Mouse (Mus musculus): ENCODE results near the gene Panx1. TPM values are rescaled to one million over a fixed set of nuclear protein-coding genes. Genes with fewer than 3 reads are reported as not detected.

Gene Panx1
- 16.8 and 20.5 TPM in 2 replicates for polyA plus RNA-seq (2015; fragmentation: Nextera tagmentation; extraction: Ambion mirVana)

GRCm38 (mm10) chr9:15045084-15045669 is at the start of gene Panx1:
Panx1 (minus strand) TSS chr9:15045478.
- H3K4me1 ChIP-seq (ENCODE audit: control insufficient read depth, insufficient read depth, low read length): peaks cover 7% of the 10 kb centered on the region
- H3K9ac ChIP-seq (ENCODE audit: low read length): peak within 1 kb of the TSS; percentile 84
- H3K27ac ChIP-seq (ENCODE audit: low read length): peak within 1 kb of the TSS; percentile 79
- peak within 1 kb of the TSS; percentile 84 for H3K4me3 ChIP-seq (ENCODE audit: low read length)
- ATAC-seq (replicated peaks; ENCODE audit: extremely low read depth, insufficient read depth, low FRiP score): peak; percentile 76
- no peaks in the 10 kb centered on the region for H3K36me3 ChIP-seq (ENCODE audit: control insufficient read depth, insufficient read depth)
- H3K4me2 ChIP-seq (ENCODE audit: low read depth, low read length): peak within 1 kb of the TSS; percentile 75
- H3K27me3 ChIP-seq (ENCODE audit: control insufficient read depth, insufficient read depth, low read length): no peaks in the 10 kb centered on the region
- H3K9me3 ChIP-seq (replicated peaks; ENCODE audit: control insufficient read depth, low read length): no peaks in the 10 kb centered on the region
- WGBS: under 1% methylated on average over 68 of the region's 68 CpGs

DNA sequence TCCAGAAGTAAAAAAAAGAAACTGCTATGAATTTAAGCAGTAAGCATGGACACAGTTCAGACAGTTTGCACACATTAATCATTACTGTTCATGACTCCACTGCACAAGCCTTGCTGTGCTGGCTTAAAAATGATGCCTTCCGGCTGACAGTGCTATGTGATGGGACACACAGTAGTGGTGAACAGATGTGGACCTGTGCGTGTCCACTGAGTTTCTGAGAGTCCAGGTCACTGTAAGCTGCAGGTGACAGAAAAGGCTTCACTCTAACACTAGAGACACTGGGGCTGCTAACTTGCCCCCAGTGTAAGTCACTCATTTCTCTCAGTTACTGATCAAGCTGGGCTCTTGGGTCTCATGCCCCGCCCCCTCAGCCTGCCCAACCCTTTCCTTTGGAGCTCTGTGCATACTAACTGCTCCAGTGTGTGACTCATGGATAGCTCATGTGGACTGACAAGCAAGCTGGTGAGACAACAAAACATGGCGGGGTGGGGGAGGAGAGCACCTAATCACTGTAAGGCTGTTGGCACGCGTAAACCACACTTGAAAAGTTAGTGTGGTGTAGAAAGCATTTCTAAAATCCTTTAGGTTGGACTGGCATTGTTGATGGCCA is 23.5 kb upstream of the Panx1 start:
- 50% methylated on average over 6 of the region's 6 CpGs for WGBS
- Histone ChIP-seq H3K4me3 (ENCODE audit: low read length) (no peak overlapping the region), H3K9ac (ENCODE audit: low read length) (no peak overlapping the region), H3K36me3 (ENCODE audit: control insufficient read depth, insufficient read depth) (no peaks in the 10 kb centered on the region), H3K9me3 (replicated peaks; ENCODE audit: control insufficient read depth, low read length) (no peaks in the 10 kb centered on the region), H3K27ac (ENCODE audit: low read length) (no peak overlapping the region), H3K27me3 (ENCODE audit: control insufficient read depth, insufficient read depth, low read length) (no peaks in the 10 kb centered on the region), H3K4me2 (ENCODE audit: low read depth, low read length) (no peak overlapping the region), H3K4me1 (ENCODE audit: control insufficient read depth, insufficient read depth, low read length) (no peaks in the 10 kb centered on the region)
- ATAC-seq (replicated peaks; ENCODE audit: extremely low read depth, insufficient read depth, low FRiP score): no peak

- ATAC-seq (replicated peaks; ENCODE audit: extremely low read depth, insufficient read depth, low FRiP score): no peak
- 59% methylated on average over 7 of the region's 7 CpGs for WGBS
- H3K9ac ChIP-seq (ENCODE audit: low read length): no peak overlapping the region
- H3K4me2 ChIP-seq (ENCODE audit: low read depth, low read length): no peak overlapping the region
- no peaks in the 10 kb centered on the region for H3K9me3 ChIP-seq (replicated peaks; ENCODE audit: control insufficient read depth, low read length)
- H3K36me3 ChIP-seq (ENCODE audit: control insufficient read depth, insufficient read depth): no peaks in the 10 kb centered on the region
- no peaks in the 10 kb centered on the region for H3K27me3 ChIP-seq (ENCODE audit: control insufficient read depth, insufficient read depth, low read length)
- H3K4me1 ChIP-seq (ENCODE audit: control insufficient read depth, insufficient read depth, low read length): no peaks in the 10 kb centered on the region
- no peak overlapping the region for H3K27ac ChIP-seq (ENCODE audit: low read length)
- no peak overlapping the region for H3K4me3 ChIP-seq (ENCODE audit: low read length)
Measured at GRCm38 (mm10) chr9:15067995-15068685, 22.9 kb upstream of the Panx1 start.

DNA sequence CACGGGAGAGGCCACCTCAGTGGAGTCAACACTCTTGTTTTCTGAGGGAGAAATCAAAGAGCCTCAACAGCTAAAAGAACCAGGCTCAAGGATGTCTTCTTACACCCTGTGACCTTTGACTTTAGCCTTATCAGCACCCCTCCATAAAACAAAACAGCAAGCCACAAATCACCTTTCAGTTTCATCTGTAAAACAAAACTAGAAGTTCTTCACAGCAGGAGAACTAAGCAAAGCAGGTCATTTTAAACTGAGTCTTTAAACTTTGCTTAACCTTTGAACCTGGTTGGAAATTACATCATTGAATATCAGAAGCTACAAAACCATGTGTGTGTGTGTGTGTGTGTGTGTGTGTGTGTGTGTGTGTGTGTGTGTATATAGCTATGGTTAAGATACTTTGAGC is 18.9 kb upstream of the Panx1 start:
- Histone ChIP-seq H3K27ac (ENCODE audit: low read length) (no peak overlapping the region), H3K4me2 (ENCODE audit: low read depth, low read length) (no peak overlapping the region), H3K9me3 (replicated peaks; ENCODE audit: control insufficient read depth, low read length) (no peaks in the 10 kb centered on the region), H3K27me3 (ENCODE audit: control insufficient read depth, insufficient read depth, low read length) (no peaks in the 10 kb centered on the region), H3K36me3 (ENCODE audit: control insufficient read depth, insufficient read depth) (no peaks in the 10 kb centered on the region), H3K4me3 (ENCODE audit: low read length) (no peak overlapping the region), H3K4me1 (ENCODE audit: control insufficient read depth, insufficient read depth, low read length) (no peaks in the 10 kb centered on the region), H3K9ac (ENCODE audit: low read length) (no peak overlapping the region)
- no peak for ATAC-seq (replicated peaks; ENCODE audit: extremely low read depth, insufficient read depth, low FRiP score)
- 7% methylated on average over 1 of the region's 1 CpGs for WGBS

- Histone ChIP-seq H3K36me3 (ENCODE audit: control insufficient read depth, insufficient read depth) (no peaks in the 10 kb centered on the region), H3K4me3 (ENCODE audit: low read length) (no peak overlapping the region), H3K9me3 (replicated peaks; ENCODE audit: control insufficient read depth, low read length) (no peaks in the 10 kb centered on the region), H3K27me3 (ENCODE audit: control insufficient read depth, insufficient read depth, low read length) (no peaks in the 10 kb centered on the region), H3K9ac (ENCODE audit: low read length) (no peak overlapping the region), H3K27ac (ENCODE audit: low read length) (no peak overlapping the region), H3K4me1 (ENCODE audit: control insufficient read depth, insufficient read depth, low read length) (no peaks in the 10 kb centered on the region), H3K4me2 (ENCODE audit: low read depth, low read length) (no peak overlapping the region)
- 75% methylated on average over 5 of the region's 5 CpGs for WGBS
- ATAC-seq (replicated peaks; ENCODE audit: extremely low read depth, insufficient read depth, low FRiP score): no peak
Measured at GRCm38 (mm10) chr9:15060847-15061246, 15.6 kb upstream of the Panx1 start.

- H3K9ac ChIP-seq (ENCODE audit: low read length): no peak overlapping the region
- no peak for ATAC-seq (replicated peaks; ENCODE audit: extremely low read depth, insufficient read depth, low FRiP score)
- no peak overlapping the region for H3K4me3 ChIP-seq (ENCODE audit: low read length)
- H3K9me3 ChIP-seq (replicated peaks; ENCODE audit: control insufficient read depth, low read length): no peaks in the 10 kb centered on the region
- H3K27me3 ChIP-seq (ENCODE audit: control insufficient read depth, insufficient read depth, low read length): no peaks in the 10 kb centered on the region
- no peaks in the 10 kb centered on the region for H3K36me3 ChIP-seq (ENCODE audit: control insufficient read depth, insufficient read depth)
- no peak overlapping the region for H3K27ac ChIP-seq (ENCODE audit: low read length)
- 69% methylated on average over 6 of the region's 6 CpGs for WGBS
- H3K4me2 ChIP-seq (ENCODE audit: low read depth, low read length): no peak overlapping the region
- H3K4me1 ChIP-seq (ENCODE audit: control insufficient read depth, insufficient read depth, low read length): no peaks in the 10 kb centered on the region
Measured at GRCm38 (mm10) chr9:15060026-15060425, 14.7 kb upstream of the Panx1 start.

GRCm38 (mm10) chr9:15045740-15046139 is 462 bp upstream of the Panx1 start:
- H3K36me3 ChIP-seq (ENCODE audit: control insufficient read depth, insufficient read depth): no peaks in the 10 kb centered on the region
- no peak for ATAC-seq (replicated peaks; ENCODE audit: extremely low read depth, insufficient read depth, low FRiP score)
- peaks cover 3% of the 10 kb centered on the region for H3K4me1 ChIP-seq (ENCODE audit: control insufficient read depth, insufficient read depth, low read length)
- WGBS: 41% methylated on average over 10 of the region's 10 CpGs
- no peaks in the 10 kb centered on the region for H3K9me3 ChIP-seq (replicated peaks; ENCODE audit: control insufficient read depth, low read length)
- H3K4me3 ChIP-seq (ENCODE audit: low read length): peak overlapping the region; percentile 84
- H3K9ac ChIP-seq (ENCODE audit: low read length): peak overlapping the region; percentile 84
- no peaks in the 10 kb centered on the region for H3K27me3 ChIP-seq (ENCODE audit: control insufficient read depth, insufficient read depth, low read length)
- H3K27ac ChIP-seq (ENCODE audit: low read length): no peak overlapping the region
- peak overlapping the region; percentile 75 for H3K4me2 ChIP-seq (ENCODE audit: low read depth, low read length)

- peak overlapping the region; percentile 75 for H3K4me2 ChIP-seq (ENCODE audit: low read depth, low read length)
- H3K4me1 ChIP-seq (ENCODE audit: control insufficient read depth, insufficient read depth, low read length): peaks cover 11% of the 10 kb centered on the region
- peak overlapping the region; percentile 79 for H3K27ac ChIP-seq (ENCODE audit: low read length)
- H3K9me3 ChIP-seq (replicated peaks; ENCODE audit: control insufficient read depth, low read length): no peaks in the 10 kb centered on the region
- H3K9ac ChIP-seq (ENCODE audit: low read length): peak overlapping the region; percentile 84
- peak; percentile 19; the same call in 1 of the 2 replicates for ATAC-seq (replicated peaks; ENCODE audit: extremely low read depth, insufficient read depth, low FRiP score)
- peak overlapping the region; percentile 84 for H3K4me3 ChIP-seq (ENCODE audit: low read length)
- H3K27me3 ChIP-seq (ENCODE audit: control insufficient read depth, insufficient read depth, low read length): no peaks in the 10 kb centered on the region
- WGBS: 1% methylated on average over 28 of the region's 28 CpGs
- H3K36me3 ChIP-seq (ENCODE audit: control insufficient read depth, insufficient read depth): no peaks in the 10 kb centered on the region
Measured at GRCm38 (mm10) chr9:15044391-15045083, 741 bp downstream of the Panx1 start.

GRCm38 (mm10) chr9:15041556-15041955 is 3.7 kb downstream of the Panx1 start:
- peaks cover 11% of the 10 kb centered on the region for H3K4me1 ChIP-seq (ENCODE audit: control insufficient read depth, insufficient read depth, low read length)
- H3K9me3 ChIP-seq (replicated peaks; ENCODE audit: control insufficient read depth, low read length): no peaks in the 10 kb centered on the region; the same call in 1 of the 2 replicates
- no peaks in the 10 kb centered on the region for H3K27me3 ChIP-seq (ENCODE audit: control insufficient read depth, insufficient read depth, low read length)
- H3K27ac ChIP-seq (ENCODE audit: low read length): no peak overlapping the region
- H3K36me3 ChIP-seq (ENCODE audit: control insufficient read depth, insufficient read depth): no peaks in the 10 kb centered on the region
- H3K4me2 ChIP-seq (ENCODE audit: low read depth, low read length): no peak overlapping the region
- WGBS: 86% methylated on average over 11 of the region's 11 CpGs
- ATAC-seq (replicated peaks; ENCODE audit: extremely low read depth, insufficient read depth, low FRiP score): no peak
- H3K4me3 ChIP-seq (ENCODE audit: low read length): no peak overlapping the region
- H3K9ac ChIP-seq (ENCODE audit: low read length): no peak overlapping the region
